Mouse (Mus musculus) heart, adult 2 months (tissue): Measurements from ENCODE around the gene Fhl2.

ENCODE experiments used
- CTCF ChIP-seq: fragments of 200-600 bp; IDR thresholded peaks from 2 replicates; pipeline ENCODE4 v1.8.1; 2022; ENCODE audit warnings: antibody characterized with exemption, mild to moderate bottlenecking, moderate library complexity
- POLR2A ChIP-seq: fragments of 200-500 bp; IDR thresholded peaks from 2 replicates; pipeline ENCODE4 v1.6.1; 2011; ENCODE audit warnings: mild to moderate bottlenecking, low read depth, low read length, control low read depth; ENCODE audit not compliant: insufficient read depth

DNA sequence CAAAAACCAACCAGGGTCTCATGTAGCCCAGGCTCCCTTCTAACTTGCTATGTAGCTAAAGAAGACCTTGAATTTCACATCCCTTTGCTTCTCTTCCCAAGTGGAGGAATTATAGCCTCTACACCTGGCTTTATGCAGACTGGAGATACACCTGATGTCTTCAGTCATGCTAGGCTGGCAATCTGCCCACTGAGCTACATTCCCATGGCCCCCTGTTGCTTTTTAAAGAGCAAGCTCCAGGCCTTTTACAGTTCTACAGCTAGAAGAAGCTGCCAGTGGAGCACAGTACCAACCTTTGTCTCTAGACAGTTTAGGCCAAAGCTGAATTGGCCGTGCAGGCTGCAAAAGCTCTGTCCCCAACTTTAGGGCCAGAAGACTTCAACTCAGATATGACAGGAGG, 106.4 kb downstream of the Fhl2 start:
- no peak for TF ChIP-seq CTCF
- no peak for TF ChIP-seq POLR2A
